Mouse (Mus musculus): ENCODE measurements around the gene Tmem39a. TPM values are rescaled to one million over a fixed set of nuclear protein-coding genes. Genes with fewer than 3 reads are reported as not detected.

Tmem39a gene
- polyA plus RNA-seq, 1 experiment from 2014 or later: 131 TPM

DNA sequence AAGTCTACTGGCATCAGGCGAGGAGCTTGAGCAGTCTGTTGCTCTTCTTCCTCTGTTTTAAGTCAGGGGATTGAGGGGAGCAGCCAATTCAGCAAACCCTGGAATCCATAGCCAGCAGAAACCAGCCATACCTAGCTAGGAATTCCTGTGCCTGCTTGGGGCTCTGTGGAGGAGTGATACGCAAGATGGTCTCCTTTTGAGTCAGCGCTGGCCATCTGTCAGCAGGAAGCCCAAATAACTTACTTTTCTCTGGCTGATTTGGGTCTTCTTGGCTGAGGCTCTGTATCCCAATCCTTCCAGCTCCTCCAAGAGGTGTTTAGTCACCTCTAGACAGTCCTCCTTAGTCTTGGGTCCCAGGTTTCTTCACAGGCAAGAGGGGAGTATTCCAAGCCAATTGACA is 2.5 kb upstream of the Tmem39a start:
- Histone ChIP-seq H3K4me2 (replicated peaks) (no peak overlapping the region), H3K27me3 (peaks cover 22% of the 10 kb centered on the region), H3K9me3 (no peaks in the 10 kb centered on the region), H3K4me3 (no peak overlapping the region), H3K36me3 (no peaks in the 10 kb centered on the region), H3K4me1 (no peaks in the 10 kb centered on the region), H3K9ac (no peak overlapping the region), H3K27ac (no peak overlapping the region)
- no peak for ATAC-seq (ENCODE audit: insufficient number of reproducible peaks, insufficient read depth, low FRiP score, low TSS enrichment)
- 82% methylated on average over 3 of the region's 3 CpGs for WGBS

DNA sequence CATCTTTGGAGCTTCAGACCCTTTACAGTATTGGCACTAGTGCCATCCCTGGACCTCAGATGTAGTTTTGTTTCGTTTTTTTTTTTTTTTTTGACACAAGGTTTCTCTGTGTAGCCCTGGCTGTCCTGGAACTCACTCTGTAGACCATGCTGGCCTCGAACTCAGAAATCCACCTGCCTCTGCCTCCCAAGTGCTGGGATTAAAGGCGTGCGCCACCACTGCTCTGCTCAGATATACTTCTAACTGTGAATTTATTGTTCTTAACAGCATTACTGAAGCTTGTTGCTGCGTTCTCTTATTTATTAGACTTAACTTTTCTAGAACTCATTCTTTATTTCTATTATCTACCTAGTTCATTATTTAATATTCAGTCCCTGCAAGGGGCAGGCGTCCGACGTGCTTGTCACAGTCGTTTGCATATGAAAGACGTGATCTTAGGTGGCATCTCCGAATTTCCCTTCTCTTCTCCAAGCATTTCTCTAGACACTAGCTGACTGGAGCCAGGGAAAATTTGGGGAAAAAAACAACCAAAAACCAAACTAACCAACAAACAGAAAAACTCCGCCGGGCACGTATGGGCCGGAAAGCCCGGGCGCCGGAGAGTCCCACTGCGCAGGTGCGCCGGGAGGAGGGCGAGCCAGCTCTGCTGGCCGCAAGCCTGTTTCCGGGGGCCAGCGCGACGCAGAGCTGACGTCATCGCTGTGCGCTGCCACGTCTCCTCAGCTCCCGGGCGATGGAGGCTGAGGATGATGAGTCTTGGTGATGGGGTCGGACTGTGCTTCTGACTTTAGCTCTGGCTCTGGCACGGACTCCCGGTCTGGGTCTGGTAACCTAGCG is 3.9 kb downstream of the Tmem39a start:
- 8% methylated on average over 37 of the region's 37 CpGs for WGBS
- ATAC-seq (ENCODE audit: insufficient number of reproducible peaks, insufficient read depth, low FRiP score, low TSS enrichment): peak; percentile 93
- no peaks in the 10 kb centered on the region for H3K9me3 ChIP-seq
- peak overlapping the region; percentile 73 for H3K27ac ChIP-seq
- H3K27me3 ChIP-seq: no peaks in the 10 kb centered on the region
- peaks cover 6% of the 10 kb centered on the region; the same call in 1 of the 2 replicates for H3K4me1 ChIP-seq
- H3K4me3 ChIP-seq: peak overlapping the region; percentile 93
- peaks cover 16% of the 10 kb centered on the region for H3K36me3 ChIP-seq
- peak overlapping the region; percentile 58 for H3K4me2 ChIP-seq (replicated peaks)
- H3K9ac ChIP-seq: peak overlapping the region; percentile 92

DNA sequence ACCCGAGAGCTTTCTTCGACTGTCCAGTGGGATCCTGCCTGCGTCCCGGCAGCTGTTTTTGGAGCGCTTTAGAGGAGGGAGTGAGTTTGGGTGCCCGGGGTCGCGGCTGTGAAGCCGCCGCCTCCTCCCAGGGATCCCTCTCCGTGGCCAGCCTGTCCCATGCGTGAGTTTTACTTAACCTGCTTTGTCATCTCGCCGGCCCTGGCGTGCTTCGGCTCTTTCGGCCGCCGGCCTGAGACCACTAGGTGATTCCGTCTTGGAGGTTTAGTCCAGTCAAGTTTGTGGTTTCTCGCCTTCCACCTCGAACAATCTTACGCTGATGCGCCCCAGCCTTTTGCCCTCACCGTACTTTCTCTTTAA is 4.5 kb downstream of the Tmem39a start:
- H3K27me3 ChIP-seq: no peaks in the 10 kb centered on the region
- peak overlapping the region; percentile 73 for H3K27ac ChIP-seq
- H3K4me3 ChIP-seq: peak overlapping the region; percentile 93
- peak overlapping the region; percentile 58 for H3K4me2 ChIP-seq (replicated peaks)
- H3K9me3 ChIP-seq: no peaks in the 10 kb centered on the region
- peaks cover 6% of the 10 kb centered on the region; the same call in 1 of the 2 replicates for H3K4me1 ChIP-seq
- ATAC-seq (ENCODE audit: insufficient number of reproducible peaks, insufficient read depth, low FRiP score, low TSS enrichment): no peak
- H3K9ac ChIP-seq: peak overlapping the region; percentile 92
- peaks cover 21% of the 10 kb centered on the region for H3K36me3 ChIP-seq
- under 1% methylated on average over 25 of the region's 25 CpGs for WGBS

DNA sequence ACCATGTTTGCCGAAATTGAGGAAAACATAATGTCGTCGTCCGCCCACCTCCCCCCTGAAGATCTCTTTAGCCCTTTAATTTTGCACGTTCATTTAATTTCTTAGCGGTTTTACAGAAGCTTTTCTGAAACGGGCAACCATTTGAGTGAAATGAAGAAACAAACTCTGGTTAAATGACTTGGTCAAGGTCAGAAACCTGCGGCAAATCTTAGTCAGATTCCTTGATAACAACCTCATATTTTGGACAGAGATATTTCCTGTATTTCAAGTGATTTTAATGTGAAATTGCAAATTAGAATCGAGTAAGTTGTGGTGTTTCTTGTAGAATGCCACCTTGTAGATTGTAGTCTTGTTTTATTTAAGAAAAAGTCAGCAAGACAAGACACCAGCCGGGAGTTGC is 5.0 kb downstream of the Tmem39a start:
- H3K4me3 ChIP-seq: peak overlapping the region; percentile 93
- peak overlapping the region; percentile 92 for H3K9ac ChIP-seq
- no peaks in the 10 kb centered on the region for H3K9me3 ChIP-seq
- H3K36me3 ChIP-seq: peaks cover 27% of the 10 kb centered on the region
- no peaks in the 10 kb centered on the region for H3K27me3 ChIP-seq
- 34% methylated on average over 10 of the region's 10 CpGs for WGBS
- H3K27ac ChIP-seq: no peak overlapping the region
- ATAC-seq (ENCODE audit: insufficient number of reproducible peaks, insufficient read depth, low FRiP score, low TSS enrichment): no peak
- H3K4me1 ChIP-seq: peaks cover 6% of the 10 kb centered on the region; the same call in 1 of the 2 replicates
- H3K4me2 ChIP-seq (replicated peaks): peak overlapping the region; percentile 58

DNA sequence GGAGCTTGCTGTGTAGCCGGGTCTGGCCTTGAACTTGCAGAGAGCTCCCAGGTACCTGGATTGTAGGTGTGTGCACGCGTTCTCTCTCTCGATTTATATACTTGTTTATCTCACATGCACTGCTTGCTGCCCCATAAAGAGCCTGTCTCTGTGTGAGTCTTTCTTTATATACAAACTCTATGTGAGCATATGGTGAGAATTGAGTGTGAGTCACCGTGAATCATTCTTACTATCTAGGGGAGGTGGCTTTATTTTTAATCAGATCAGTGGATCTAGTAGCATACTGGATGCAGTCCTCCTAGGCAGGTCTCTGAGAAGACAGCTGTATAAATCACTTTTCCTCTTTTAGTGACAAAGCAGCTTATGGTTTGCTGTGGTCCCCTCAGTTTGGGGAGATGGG is 9.7 kb downstream of the Tmem39a start:
- Histone ChIP-seq H3K36me3 (peaks cover 64% of the 10 kb centered on the region), H3K4me1 (peaks cover 6% of the 10 kb centered on the region; the same call in 1 of the 2 replicates), H3K4me2 (replicated peaks) (no peak overlapping the region), H3K9me3 (no peaks in the 10 kb centered on the region), H3K9ac (no peak overlapping the region), H3K4me3 (no peak overlapping the region), H3K27ac (no peak overlapping the region), H3K27me3 (no peaks in the 10 kb centered on the region)
- 94% methylated on average over 5 of the region's 5 CpGs for WGBS
- no peak for ATAC-seq (ENCODE audit: insufficient number of reproducible peaks, insufficient read depth, low FRiP score, low TSS enrichment)

DNA sequence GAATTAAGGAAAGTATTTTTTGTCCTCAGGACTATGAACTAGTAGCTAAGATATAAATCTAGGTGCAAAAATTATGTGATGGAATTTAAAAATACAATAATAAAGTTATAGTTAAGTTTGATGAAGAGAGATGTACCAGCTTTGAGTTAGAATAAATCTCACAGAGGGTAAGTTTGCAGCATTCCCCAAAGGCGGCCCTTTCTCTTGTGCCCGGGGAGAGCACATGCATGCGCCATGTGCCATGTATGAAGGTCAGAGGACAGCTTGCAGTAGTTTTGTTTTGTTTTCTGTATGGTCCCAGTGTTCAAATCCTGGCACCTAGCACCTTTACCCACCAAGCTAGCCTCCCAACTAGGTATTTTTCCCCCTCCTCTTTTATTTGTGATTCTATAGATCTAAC is 13.0 kb downstream of the Tmem39a start:
- no peaks in the 10 kb centered on the region for H3K4me1 ChIP-seq
- no peak overlapping the region for H3K9ac ChIP-seq
- no peaks in the 10 kb centered on the region for H3K27me3 ChIP-seq
- no peak overlapping the region for H3K4me2 ChIP-seq (replicated peaks)
- H3K4me3 ChIP-seq: no peak overlapping the region
- no peak for ATAC-seq (ENCODE audit: insufficient number of reproducible peaks, insufficient read depth, low FRiP score, low TSS enrichment)
- H3K27ac ChIP-seq: no peak overlapping the region
- WGBS: 90% methylated on average over 3 of the region's 3 CpGs
- no peaks in the 10 kb centered on the region for H3K9me3 ChIP-seq
- peaks cover 63% of the 10 kb centered on the region for H3K36me3 ChIP-seq

DNA sequence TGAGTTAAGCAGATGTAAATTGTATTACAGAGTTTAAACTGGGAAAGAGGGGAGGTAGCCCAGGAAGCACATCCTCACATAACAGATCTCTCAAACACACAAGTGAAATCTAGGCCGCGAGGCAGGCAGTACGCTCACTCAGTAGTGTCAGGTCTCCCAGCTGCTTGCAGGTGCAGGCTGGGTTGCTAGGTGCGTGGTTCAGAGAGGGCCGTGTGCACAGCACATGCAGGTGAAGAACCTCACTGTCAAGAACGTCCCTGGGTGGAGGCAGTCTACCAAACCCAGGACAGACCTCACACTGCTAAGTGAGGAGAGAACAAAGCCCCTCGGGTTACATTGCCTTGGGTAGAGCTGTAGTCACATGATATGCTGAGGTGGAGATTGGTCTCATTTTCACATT is 26.3 kb downstream of the Tmem39a start:
- Histone ChIP-seq H3K27me3 (no peaks in the 10 kb centered on the region), H3K36me3 (peaks cover 85% of the 10 kb centered on the region), H3K9ac (no peak overlapping the region), H3K27ac (no peak overlapping the region), H3K4me1 (no peaks in the 10 kb centered on the region), H3K4me2 (replicated peaks) (no peak overlapping the region), H3K4me3 (no peak overlapping the region), H3K9me3 (no peaks in the 10 kb centered on the region)
- ATAC-seq (ENCODE audit: insufficient number of reproducible peaks, insufficient read depth, low FRiP score, low TSS enrichment): no peak
- WGBS: 92% methylated on average over 7 of the region's 7 CpGs

DNA sequence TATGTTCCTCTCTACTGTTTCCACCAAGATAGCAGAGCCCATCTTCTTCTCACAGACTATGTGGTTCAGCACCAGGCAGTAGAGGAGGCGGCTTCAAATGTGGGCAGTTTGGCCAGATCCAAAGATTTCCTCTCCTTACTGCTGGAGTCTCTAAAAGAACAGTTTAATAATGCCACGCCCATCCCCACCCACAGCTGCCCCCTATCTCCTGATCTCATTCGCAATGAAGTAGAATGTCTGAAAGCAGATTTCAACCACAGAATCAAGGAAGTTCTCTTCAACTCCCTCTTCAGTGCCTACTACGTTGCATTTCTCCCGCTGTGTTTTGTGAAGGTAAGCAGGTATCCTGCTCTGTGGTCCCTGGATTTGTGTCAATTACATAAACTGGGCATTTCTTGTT is 26.7 kb downstream of the Tmem39a start:
- Histone ChIP-seq H3K9me3 (no peaks in the 10 kb centered on the region), H3K27ac (no peak overlapping the region), H3K4me3 (no peak overlapping the region), H3K4me2 (replicated peaks) (no peak overlapping the region), H3K4me1 (no peaks in the 10 kb centered on the region), H3K9ac (no peak overlapping the region), H3K27me3 (no peaks in the 10 kb centered on the region), H3K36me3 (peaks cover 86% of the 10 kb centered on the region)
- 94% methylated on average over 5 of the region's 5 CpGs for WGBS
- ATAC-seq (ENCODE audit: insufficient number of reproducible peaks, insufficient read depth, low FRiP score, low TSS enrichment): no peak

DNA sequence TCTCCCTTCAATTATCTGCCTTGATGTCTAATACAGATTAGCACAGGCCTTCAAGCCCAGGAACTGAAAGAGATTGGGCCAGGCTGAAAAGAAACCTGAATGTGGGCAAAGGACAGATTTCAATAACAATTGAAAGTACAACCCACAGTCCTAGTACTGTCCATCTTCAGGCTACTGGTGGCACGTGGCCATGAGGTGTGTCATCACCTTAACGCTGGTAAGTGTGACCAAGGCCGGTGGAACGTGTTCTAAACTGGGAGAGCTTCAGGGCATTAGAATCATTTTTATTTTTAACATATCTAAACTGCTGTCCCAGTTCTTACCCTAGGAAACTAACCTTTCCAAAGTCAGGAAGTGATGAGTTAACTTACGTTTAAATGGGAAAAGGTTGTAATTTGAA is 28.7 kb downstream of the Tmem39a start:
- H3K4me1 ChIP-seq: no peaks in the 10 kb centered on the region
- no peak overlapping the region for H3K4me2 ChIP-seq (replicated peaks)
- no peak overlapping the region for H3K9ac ChIP-seq
- H3K9me3 ChIP-seq: no peaks in the 10 kb centered on the region
- H3K27me3 ChIP-seq: no peaks in the 10 kb centered on the region
- no peak for ATAC-seq (ENCODE audit: insufficient number of reproducible peaks, insufficient read depth, low FRiP score, low TSS enrichment)
- H3K36me3 ChIP-seq: peaks cover 83% of the 10 kb centered on the region
- no peak overlapping the region for H3K4me3 ChIP-seq
- 90% methylated on average over 5 of the region's 5 CpGs for WGBS
- H3K27ac ChIP-seq: no peak overlapping the region

DNA sequence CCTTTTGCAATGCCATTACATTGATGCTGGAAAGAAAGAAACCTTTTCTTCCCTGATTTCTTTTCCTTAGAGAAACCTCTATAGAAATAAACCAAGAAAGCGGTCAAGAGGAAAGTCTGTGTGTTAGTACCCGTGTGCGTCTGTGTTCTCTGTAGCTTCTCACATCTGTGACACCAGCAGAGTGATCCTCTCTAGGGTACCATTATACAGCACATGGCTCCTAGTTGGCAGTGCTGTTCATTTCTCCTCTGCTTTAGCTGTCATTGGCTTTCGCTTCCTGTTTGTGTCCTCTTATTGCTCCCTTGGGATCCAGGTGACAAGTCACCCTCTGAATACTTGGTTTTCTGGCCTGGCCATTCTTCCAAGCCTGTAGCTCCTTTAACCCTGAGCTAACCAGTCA is 29.1 kb downstream of the Tmem39a start:
- WGBS: 91% methylated on average over 4 of the region's 4 CpGs
- peaks cover 84% of the 10 kb centered on the region for H3K36me3 ChIP-seq

DNA sequence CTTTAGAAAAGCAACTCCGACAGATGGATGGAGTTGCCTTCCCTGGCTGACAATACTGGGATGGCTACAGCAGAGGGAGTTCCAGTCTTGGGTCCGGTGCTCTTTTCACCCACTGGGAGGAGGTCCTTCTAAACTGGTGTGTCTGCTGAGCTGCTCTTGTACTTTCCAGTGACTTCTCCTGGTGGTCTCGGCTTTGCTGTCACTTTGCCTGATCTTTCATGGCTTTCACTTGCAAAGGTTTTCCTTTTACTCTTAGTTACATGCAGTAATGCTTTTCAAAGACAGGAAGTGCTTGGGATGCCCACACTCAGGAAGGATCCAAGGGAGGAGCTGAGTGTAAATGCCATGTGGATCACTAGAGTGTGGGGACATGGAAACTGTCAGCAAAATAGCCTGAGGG is 33.0 kb downstream of the Tmem39a start:
- no peaks in the 10 kb centered on the region for H3K9me3 ChIP-seq
- no peak overlapping the region for H3K9ac ChIP-seq
- H3K36me3 ChIP-seq: peaks cover 58% of the 10 kb centered on the region

More for the DNA sequence above, 29.1 kb downstream of the Tmem39a start:
- Histone ChIP-seq H3K9me3 (no peaks in the 10 kb centered on the region), H3K27ac (no peak overlapping the region), H3K27me3 (no peaks in the 10 kb centered on the region), H3K4me3 (no peak overlapping the region), H3K4me2 (replicated peaks) (no peak overlapping the region), H3K4me1 (no peaks in the 10 kb centered on the region), H3K9ac (no peak overlapping the region)
- ATAC-seq (ENCODE audit: insufficient number of reproducible peaks, insufficient read depth, low FRiP score, low TSS enrichment): no peak

DNA sequence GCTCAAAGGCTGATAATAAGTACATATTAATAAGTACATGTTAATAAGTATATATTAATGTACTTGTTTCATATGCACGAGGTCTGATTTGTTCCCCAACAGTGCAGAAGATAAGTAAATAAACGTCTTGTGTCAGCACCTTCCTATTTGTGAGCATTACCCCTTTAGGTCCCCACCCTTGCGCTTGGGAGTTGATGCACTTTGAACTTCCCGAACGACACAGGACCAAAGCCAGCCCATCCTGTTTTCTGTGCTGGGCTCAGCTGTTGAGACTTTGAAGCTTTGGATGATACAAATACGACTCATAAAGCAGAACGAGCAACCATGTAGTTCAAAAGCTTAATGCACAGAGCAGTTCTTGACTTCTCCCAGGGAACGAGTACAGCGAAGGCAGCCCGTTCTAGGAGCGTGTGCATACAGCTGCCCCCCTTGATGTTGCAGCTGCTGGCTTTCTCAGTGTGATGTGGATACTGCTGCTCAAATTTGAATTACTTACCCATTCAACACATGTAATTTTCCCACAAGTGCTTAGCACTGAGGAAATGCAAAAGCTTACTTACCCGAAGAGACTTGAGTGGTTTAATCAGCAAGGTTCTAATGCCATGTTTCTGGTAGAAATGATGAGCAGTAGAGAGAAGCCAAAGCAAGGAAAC is 33.7 kb downstream of the Tmem39a start:
- no peak for ATAC-seq (ENCODE audit: insufficient number of reproducible peaks, insufficient read depth, low FRiP score, low TSS enrichment)
- H3K9ac ChIP-seq: no peak overlapping the region
- no peak overlapping the region for H3K4me3 ChIP-seq
- H3K27me3 ChIP-seq: no peaks in the 10 kb centered on the region
- H3K4me1 ChIP-seq: no peaks in the 10 kb centered on the region
- H3K9me3 ChIP-seq: no peaks in the 10 kb centered on the region
- peaks cover 52% of the 10 kb centered on the region for H3K36me3 ChIP-seq
- WGBS: 92% methylated on average over 12 of the region's 12 CpGs
- H3K4me2 ChIP-seq (replicated peaks): no peak overlapping the region
- H3K27ac ChIP-seq: no peak overlapping the region

More for the DNA sequence above, 33.0 kb downstream of the Tmem39a start:
- Histone ChIP-seq H3K27me3 (no peaks in the 10 kb centered on the region), H3K4me1 (no peaks in the 10 kb centered on the region), H3K4me2 (replicated peaks) (no peak overlapping the region), H3K27ac (no peak overlapping the region), H3K4me3 (no peak overlapping the region)
- no peak for ATAC-seq (ENCODE audit: insufficient number of reproducible peaks, insufficient read depth, low FRiP score, low TSS enrichment)
- 75% methylated on average over 3 of the region's 3 CpGs for WGBS
